Mouse (Mus musculus) gastrocnemius, postnatal 10 days (tissue): ENCODE results near the gene Gm20873. TPM values are rescaled to one million over a fixed set of nuclear protein-coding genes. Genes with fewer than 3 reads are reported as not detected.
"Not testable (repeated sequence)": the region's sequence is repeated elsewhere in the genome, so short reads cannot be mapped to it uniquely, and the experiment has no call there.

Experiments
- DNase-seq: peaks from one replicate; pipeline ENCODE4 v3.0.0; 2021; ENCODE audit warnings: mixed read lengths
- long read RNA-seq, 2 experiments: library from polyadenylated mRNA; stranded (forward); transcript quantifications; one replicate each; pipeline ENCODE4 v2.0.0; 2021
- total RNA-seq, 2 experiments: library from RNA; stranded (reverse); gene quantifications; 2 replicates each; pipeline ENCODE4 v1.2.3; 2021

The Gm20873 gene
- not detected for total RNA-seq
- long read RNA-seq, experiment 1 = 0 reads
- long read RNA-seq, experiment 2 = 0 reads

GRCm38 (mm10) chrY:6266798-6267197, at the start of gene Gm20873:
TSS of gene Gm20873 (plus strand) at chrY:6267098.
- not testable (repeated sequence) for DNase-seq

GRCm38 (mm10) chrY:6237895-6238294, 29.0 kb upstream of the Gm20873 start, which contains the start of gene Gm21746:
TSS of gene Gm21746 (minus strand) at chrY:6237995.
- DNase-seq = not testable (repeated sequence)

Other genes with a start within 250 kb of the Gm20873 start
- not detected for gene Gm21746, start 29.1 kb upstream of the Gm20873 start, total RNA-seq